Comparison of ENCODE assay signal across 22 mouse cellular contexts in the genomic region with DNA sequence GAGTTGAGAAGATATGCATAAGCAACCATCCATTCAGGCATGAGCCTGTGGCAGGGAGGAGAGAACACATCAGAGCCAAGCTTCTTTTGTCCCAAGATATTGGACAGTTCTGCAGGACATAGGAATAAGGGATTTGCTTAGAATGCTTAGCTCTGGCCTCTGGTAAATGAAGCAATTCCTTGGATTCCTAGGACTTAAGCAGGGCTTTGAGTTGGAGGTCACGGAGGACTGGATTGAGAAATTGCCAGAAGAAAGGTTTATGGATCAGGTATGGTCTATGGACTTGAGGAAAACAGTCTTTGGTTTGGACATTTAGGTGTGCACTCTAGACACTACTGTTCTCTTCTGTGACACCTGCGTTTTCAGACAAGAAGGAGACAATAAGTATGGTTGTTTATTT.
A peak's percentile ranks its signal among the peaks of the same experiment; 100 is the strongest.
DNase-seq lines count a peak whose midpoint lies in the region; ATAC-seq lines count a peak whose summit lies in the region.
"Had no signal": no experiment of that assay in that cellular context is flagged by ENCODE, and none has a peak within 500 bp of the region (broad histone marks: within the 10 kb centered on the region; RNA-seq: fewer than 3 reads in every experiment).

No protein-coding gene starts in this region.

- H3K36me3 ChIP-seq in midbrain, embryonic 11.5 days (ENCODE audit: control insufficient read depth, insufficient read depth, low read length) = no peaks in the 10 kb centered on the region
- H3K36me3 ChIP-seq in midbrain, embryonic 14.5 days (ENCODE audit: control insufficient read depth, insufficient read depth, low read length) = no peaks in the 10 kb centered on the region
- H3K36me3 ChIP-seq: G1E had no signal

- H3K27ac ChIP-seq in midbrain, embryonic 11.5 days (ENCODE audit: low read depth, low read length) = no peak overlapping the region
- H3K27ac ChIP-seq in midbrain, embryonic 14.5 days (replicated peaks; ENCODE audit: low read depth, low read length) = no peak overlapping the region

- H3K9me3 ChIP-seq in midbrain, embryonic 11.5 days (ENCODE audit: control insufficient read depth, low read length) = no peaks in the 10 kb centered on the region
- no peaks in the 10 kb centered on the region for H3K9me3 ChIP-seq in midbrain, embryonic 14.5 days (ENCODE audit: control insufficient read depth, low read length)

- H3K4me1 ChIP-seq in midbrain, embryonic 11.5 days (ENCODE audit: control insufficient read depth, insufficient read depth, low read length) = no peaks in the 10 kb centered on the region
- no peaks in the 10 kb centered on the region for H3K4me1 ChIP-seq in midbrain, embryonic 14.5 days (ENCODE audit: control insufficient read depth, insufficient read depth, low read length)

- no peaks in the 10 kb centered on the region for H3K27me3 ChIP-seq in midbrain, embryonic 11.5 days (ENCODE audit: control insufficient read depth, insufficient read depth, low read length)
- H3K27me3 ChIP-seq in midbrain, embryonic 14.5 days (ENCODE audit: control insufficient read depth, insufficient read depth, low read length) = no peaks in the 10 kb centered on the region
- H3K27me3 ChIP-seq: CH12.LX, Patski had no signal

- intact Hi-C loops in heart, postnatal 10 days (cut with DNase I) = no loop called here

- ATAC-seq in midbrain, embryonic 11.5 days (ENCODE audit: low FRiP score) = no peak
- no peak for ATAC-seq in midbrain, embryonic 14.5 days (ENCODE audit: low FRiP score, low TSS enrichment)
- ATAC-seq: activated CD4-positive, CD25-positive, alpha-beta regulatory T cell, adult 4 months; CD4-positive, CD25-positive, alpha-beta regulatory T cell, adult 4 months; Patski had no signal

- H3K4me2 ChIP-seq in midbrain, embryonic 11.5 days = no peak overlapping the region
- H3K4me2 ChIP-seq in midbrain, embryonic 14.5 days (ENCODE audit: low read length) = no peak overlapping the region

- no peak overlapping the region for H3K4me3 ChIP-seq in midbrain, embryonic 11.5 days (ENCODE audit: low read depth, low read length)
- H3K4me3 ChIP-seq in midbrain, embryonic 14.5 days (replicated peaks; ENCODE audit: low read depth, low read length) = no peak overlapping the region

- WGBS in midbrain, embryonic 11.5 days = 88% methylated on average over 2 of the region's 2 CpGs
- 93% methylated on average over 2 of the region's 2 CpGs for WGBS in midbrain, embryonic 14.5 days

- peak; percentile 56 for DNase-seq in heart, adult 11 months
- no peak for DNase-seq in heart, postnatal 10 days
- DNase-seq in midbrain, embryonic 11.5 days (ENCODE audit: low spot score, missing footprints) = peak; percentile 53
- no peak for DNase-seq in midbrain, embryonic 14.5 days
- peak; percentile 4 for DNase-seq in Muller cell, postnatal 12 days (ENCODE audit: inconsistent ontology term)
- no peak for DNase-seq in lung, postnatal 36 days
- DNase-seq: adrenal gland, adult 2 months; adrenal gland, adult 8-10 months; adrenal gland, postnatal 10 days; adrenal gland, postnatal 14 days; adrenal gland, postnatal 25 days; adrenal gland, postnatal 36 days; B cell, adult 2 months; cerebellum, adult 11 months; cerebellum, adult 11-12 months; cerebellum, adult 18-20 months; cerebellum, adult 2 months had no signal

- H3K9ac ChIP-seq in midbrain, embryonic 11.5 days (ENCODE audit: low read length) = no peak overlapping the region
- H3K9ac ChIP-seq in midbrain, embryonic 14.5 days (replicated peaks; ENCODE audit: low read length) = no peak overlapping the region

Comparison
In these comparisons a context has a peak if more than half of its experiments do, and no peak if none do; other contexts are left out.
1. DNase-seq: peak in heart, adult 11 months (single experiment), midbrain, embryonic 11.5 days (single experiment) and Muller cell, postnatal 12 days (single experiment); none in heart, postnatal 10 days (0 of 2), midbrain, embryonic 14.5 days (single experiment) and lung, postnatal 36 days (single experiment).